Mouse (Mus musculus) midbrain, embryonic 11.5 days (tissue): ENCODE measurements around the gene Spink8. TPM values are rescaled to one million over a fixed set of nuclear protein-coding genes. Genes with fewer than 3 reads are reported as not detected.

Source experiments
- ATAC-seq: fragments of 200-750 bp; cut with Nextera tagmentation; 2 replicates; pipeline ENCODE4 v1.8.0; 2017; ENCODE audit warnings: moderate TSS enrichment, moderate library complexity; ENCODE audit not compliant: low FRiP score
- DNase-seq: peaks from one replicate; pipeline ENCODE4 v3.0.0; 2015; ENCODE audit warnings: low spot score; ENCODE audit errors: missing footprints
- H3K27ac ChIP-seq: fragments of 300-500 bp; sonication (generic); 2 replicates; pipeline ENCODE4 v1.5.1; 2014; ENCODE audit warnings: low read depth, low read length
- H3K27me3 ChIP-seq: fragments of 300-500 bp; sonication (generic); 2 replicates; pipeline ENCODE4 v1.6.1; 2014; ENCODE audit warnings: mild to moderate bottlenecking, low read length, moderate library complexity, mixed read lengths; ENCODE audit not compliant: control insufficient read depth, insufficient read depth
- H3K36me3 ChIP-seq: fragments of 300-500 bp; sonication (generic); 2 replicates; pipeline ENCODE4 v1.6.1; 2014; ENCODE audit warnings: mild to moderate bottlenecking, low read length, moderate library complexity, mixed read lengths; ENCODE audit not compliant: control insufficient read depth, insufficient read depth
- H3K4me1 ChIP-seq: fragments of 300-500 bp; sonication (generic); 2 replicates; pipeline ENCODE4 v1.6.1; 2014; ENCODE audit warnings: low read length; ENCODE audit not compliant: control insufficient read depth, insufficient read depth
- H3K4me2 ChIP-seq: fragments of 300-500 bp; sonication (generic); 2 replicates; pipeline ENCODE4 v1.6.1; 2014; ENCODE audit warnings: mild to moderate bottlenecking, moderate library complexity
- H3K4me3 ChIP-seq: fragments of 300-500 bp; sonication (generic); 2 replicates; pipeline ENCODE4 v1.5.1; 2014; ENCODE audit warnings: low read depth, low read length
- H3K9ac ChIP-seq: fragments of 300-500 bp; sonication (generic); 2 replicates; pipeline ENCODE4 v1.6.1; 2014; ENCODE audit warnings: low read length
- H3K9me3 ChIP-seq: fragments of 300-500 bp; sonication (generic); 2 replicates; pipeline ENCODE4 v1.6.1; 2016; ENCODE audit warnings: low read length; ENCODE audit not compliant: control insufficient read depth
- WGBS: fragments of 180-500 bp; shearing (Covaris S2); extraction: QIAGEN DNeasy Blood & Tissue Kit; methylation state at CpG from one replicate; pipeline ENCODE4 v1.1.7; 2014; 5-methylcytosine and 5-hydroxymethylcytosine counted together
- polyA plus RNA-seq: library from polyadenylated mRNA; unstranded; fragments of >200 nt; fragmentation: Nextera tagmentation; extraction: Ambion mirVana; gene quantifications from 2 replicates; pipeline ENCODE4 v1.2.1, GENCODE M21; 2014

The Spink8 gene
- polyA plus RNA-seq, 1 experiment from 2014 or later: not detected

- 61% methylated on average over 3 of the region's 3 CpGs for WGBS
- Histone ChIP-seq H3K9ac (no peak overlapping the region), H3K36me3 (no peaks in the 10 kb centered on the region), H3K27me3 (no peaks in the 10 kb centered on the region), H3K4me2 (no peak overlapping the region), H3K4me3 (no peak overlapping the region), H3K4me1 (no peaks in the 10 kb centered on the region), H3K27ac (no peak overlapping the region), H3K9me3 (no peaks in the 10 kb centered on the region)
- DNase-seq (no peak), ATAC-seq (no peak)
Observed at GRCm38 (mm10) chr9:109807898-109808297, 4.2 kb upstream of the Spink8 start.

- H3K9me3 ChIP-seq: no peaks in the 10 kb centered on the region
- DNase-seq (no peak), ATAC-seq (no peak)
Observed at GRCm38 (mm10) chr9:109813424-109813823, 1.3 kb downstream of the Spink8 start.

GRCm38 (mm10) chr9:109816341-109816740 is 4.3 kb downstream of the Spink8 start:
- 74% methylated on average over 6 of the region's 6 CpGs for WGBS
- H3K9me3 ChIP-seq: no peaks in the 10 kb centered on the region
- no peak for ATAC-seq

More at GRCm38 (mm10) chr9:109813424-109813823, 1.3 kb downstream of the Spink8 start:
- Histone ChIP-seq H3K27me3 (no peaks in the 10 kb centered on the region), H3K9ac (no peak overlapping the region), H3K4me1 (no peaks in the 10 kb centered on the region), H3K27ac (no peak overlapping the region), H3K4me3 (no peak overlapping the region), H3K36me3 (no peaks in the 10 kb centered on the region), H3K4me2 (no peak overlapping the region)
- 58% methylated on average over 7 of the region's 7 CpGs for WGBS

GRCm38 (mm10) chr9:109825739-109826138 is 13.7 kb downstream of the Spink8 start:
- Histone ChIP-seq H3K4me3 (no peak overlapping the region), H3K9ac (no peak overlapping the region), H3K4me2 (no peak overlapping the region), H3K27me3 (no peaks in the 10 kb centered on the region), H3K36me3 (no peaks in the 10 kb centered on the region), H3K4me1 (no peaks in the 10 kb centered on the region), H3K27ac (no peak overlapping the region), H3K9me3 (no peaks in the 10 kb centered on the region)
- WGBS: 68% methylated on average over 4 of the region's 4 CpGs
- no peak for ATAC-seq
- no peak for DNase-seq

More at GRCm38 (mm10) chr9:109816341-109816740, 4.3 kb downstream of the Spink8 start:
- H3K4me2 ChIP-seq: no peak overlapping the region
- no peak for DNase-seq
- H3K4me3 ChIP-seq: no peak overlapping the region
- H3K36me3 ChIP-seq: no peaks in the 10 kb centered on the region
- no peak overlapping the region for H3K9ac ChIP-seq
- no peaks in the 10 kb centered on the region for H3K4me1 ChIP-seq
- H3K27ac ChIP-seq: no peak overlapping the region
- H3K27me3 ChIP-seq: no peaks in the 10 kb centered on the region

- H3K27me3 ChIP-seq: no peaks in the 10 kb centered on the region
- no peak overlapping the region for H3K4me3 ChIP-seq
- ATAC-seq: no peak
- no peak overlapping the region for H3K4me2 ChIP-seq
- H3K27ac ChIP-seq: no peak overlapping the region
- H3K9ac ChIP-seq: no peak overlapping the region
- no peaks in the 10 kb centered on the region for H3K4me1 ChIP-seq
- 76% methylated on average over 5 of the region's 5 CpGs for WGBS
- no peak for DNase-seq
- H3K9me3 ChIP-seq: no peaks in the 10 kb centered on the region
- H3K36me3 ChIP-seq: no peaks in the 10 kb centered on the region
Observed at GRCm38 (mm10) chr9:109826181-109826580, 14.1 kb downstream of the Spink8 start.

- ATAC-seq (peak; percentile 98), DNase-seq (peak; percentile 100)
- Histone ChIP-seq H3K4me1 (peaks cover 6% of the 10 kb centered on the region; the same call in 1 of the 2 replicates), H3K9ac (peak within 1 kb of the TSS; percentile 75), H3K9me3 (no peaks in the 10 kb centered on the region), H3K4me2 (peak within 1 kb of the TSS; percentile 92), H3K36me3 (no peaks in the 10 kb centered on the region), H3K4me3 (peak within 1 kb of the TSS; percentile 63), H3K27ac (no peak within 1 kb of the TSS; the same call in 1 of the 2 replicates), H3K27me3 (no peaks in the 10 kb centered on the region)
- WGBS: under 1% methylated on average over 32 of the region's 32 CpGs
Observed at GRCm38 (mm10) chr9:109832391-109833087, 20.5 kb downstream of the Spink8 start, which contains the start of gene Nme6. Nme6 (plus strand) TSS chr9:109832749.

GRCm38 (mm10) chr9:109833088-109833412 is 21.0 kb downstream of the Spink8 start:
- Histone ChIP-seq H3K36me3 (no peaks in the 10 kb centered on the region), H3K4me2 (peak overlapping the region; percentile 92), H3K27ac (no peak overlapping the region), H3K4me1 (peaks cover 6% of the 10 kb centered on the region; the same call in 1 of the 2 replicates), H3K27me3 (no peaks in the 10 kb centered on the region), H3K9ac (peak overlapping the region; percentile 75), H3K4me3 (peak overlapping the region; percentile 63), H3K9me3 (no peaks in the 10 kb centered on the region)
- WGBS: 14% methylated on average over 6 of the region's 6 CpGs
- no peak for DNase-seq
- ATAC-seq: peak; percentile 57; the same call in 1 of the 2 replicates

- H3K27me3 ChIP-seq: no peaks in the 10 kb centered on the region
- no peak within 1 kb of the TSS for H3K9ac ChIP-seq
- H3K9me3 ChIP-seq: no peaks in the 10 kb centered on the region
- no peak within 1 kb of the TSS for H3K4me3 ChIP-seq
- WGBS: 88% methylated on average over 6 of the region's 6 CpGs
- no peaks in the 10 kb centered on the region for H3K4me1 ChIP-seq
- DNase-seq: no peak
- H3K4me2 ChIP-seq: no peak within 1 kb of the TSS
- no peak for ATAC-seq
- 0 out of 2 replicates have a peak, but pooled peaks cover 3% of the 10 kb centered on the region for H3K36me3 ChIP-seq
- no peak within 1 kb of the TSS for H3K27ac ChIP-seq
Observed at GRCm38 (mm10) chr9:109849312-109849758, 37.3 kb downstream of the Spink8 start, which contains the start of gene Camp. Camp (minus strand) TSS chr9:109849617.

- no peak overlapping the region for H3K27ac ChIP-seq
- WGBS: 93% methylated on average over 5 of the region's 5 CpGs
- DNase-seq: no peak
Observed at GRCm38 (mm10) chr9:109850099-109850498, 38.0 kb downstream of the Spink8 start.

More at GRCm38 (mm10) chr9:109850099-109850498, 38.0 kb downstream of the Spink8 start:
- Histone ChIP-seq H3K9me3 (no peaks in the 10 kb centered on the region), H3K4me1 (no peaks in the 10 kb centered on the region), H3K36me3 (0 out of 2 replicates have a peak, but pooled peaks cover 3% of the 10 kb centered on the region), H3K4me2 (no peak overlapping the region), H3K27me3 (no peaks in the 10 kb centered on the region), H3K9ac (no peak overlapping the region), H3K4me3 (no peak overlapping the region)
- ATAC-seq: no peak
